Mouse (Mus musculus) spleen, adult 2 months (tissue): ENCODE results near the gene Pklr.

Experiments
- CTCF ChIP-seq: fragments of 200-500 bp; IDR thresholded peaks from 2 replicates; pipeline ENCODE4 v1.5.1; 2011; ENCODE audit warnings: mild to moderate bottlenecking, inconsistent platforms; ENCODE audit not compliant: insufficient read depth, insufficient read length, insufficient replicate concordance; ENCODE audit errors: extremely low read depth
- POLR2A ChIP-seq: fragments of 200-500 bp; IDR thresholded peaks from 2 replicates; pipeline ENCODE4 v1.6.1; 2011; ENCODE audit warnings: low read depth, low read length, inconsistent platforms

DNA sequence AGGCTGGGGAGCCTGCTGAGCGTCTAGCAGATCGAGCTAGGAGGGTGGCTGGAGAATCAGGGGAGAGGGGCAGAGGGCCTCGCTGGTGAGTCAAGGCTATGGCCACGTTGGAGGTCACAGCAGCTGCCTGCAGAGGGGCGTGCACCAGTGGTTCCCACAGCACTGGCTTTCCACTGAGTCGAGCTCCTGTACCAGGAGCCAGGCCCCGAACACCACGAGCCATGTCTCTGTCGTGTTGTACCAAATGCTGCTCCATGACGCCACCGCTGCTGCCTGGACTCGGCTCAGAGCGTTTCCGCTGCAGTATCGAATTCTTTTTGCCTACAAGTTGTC is 12.0 kb downstream of the Pklr start:
- no peak for TF ChIP-seq CTCF
- no peak for TF ChIP-seq POLR2A
